15 mouse cellular contexts compared by ENCODE assay signal in the genomic region with DNA sequence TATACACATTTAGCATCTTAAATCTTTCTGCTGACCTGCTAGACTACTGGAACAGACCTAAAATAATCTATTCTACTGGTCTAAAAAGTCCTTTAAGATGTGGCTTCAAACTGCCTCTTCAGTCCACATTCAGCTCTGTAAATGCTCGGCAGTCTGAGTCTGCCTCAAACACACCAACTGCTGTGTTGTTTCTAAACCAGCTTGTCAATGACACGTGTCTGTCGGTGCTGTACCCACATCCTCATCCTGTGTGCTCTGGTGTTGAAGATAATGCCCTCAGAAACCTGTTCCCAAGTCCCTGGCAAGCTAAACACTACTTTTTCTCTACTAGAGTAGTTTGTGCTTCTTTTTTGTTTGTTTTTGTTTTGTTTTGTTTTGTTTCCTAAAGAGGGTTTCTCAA. TPM values are rescaled to one million over a fixed set of nuclear protein-coding genes. Genes with fewer than 3 reads are reported as not detected.
DNase-seq lines count a peak whose midpoint lies in the region; ATAC-seq lines count a peak whose summit lies in the region.
"Had no signal": no experiment of that assay in that cellular context is flagged by ENCODE, and none has a peak within 500 bp of the region (broad histone marks: within the 10 kb centered on the region; RNA-seq: fewer than 3 reads in every experiment).

No protein-coding gene starts in this region.

- no peak overlapping the region for H3K4me2 ChIP-seq in liver, embryonic 12.5 days
- H3K4me2 ChIP-seq: forebrain, embryonic 12.5 days; hindbrain, embryonic 13.5 days; lung, embryonic 14.5 days; midbrain, embryonic 12.5 days; neural tube, embryonic 12.5 days had no signal

- peaks cover 47% of the 10 kb centered on the region for H3K4me1 ChIP-seq in liver, embryonic 12.5 days
- H3K4me1 ChIP-seq: hindbrain, embryonic 13.5 days; midbrain, embryonic 12.5 days; neural tube, embryonic 12.5 days had no signal

- peak overlapping the region; percentile 59 for H3K27ac ChIP-seq in liver, embryonic 12.5 days
- H3K27ac ChIP-seq: forebrain, embryonic 12.5 days; gastrocnemius, adult 2 months; hindbrain, embryonic 13.5 days; midbrain, embryonic 12.5 days; neural tube, embryonic 12.5 days had no signal

- H3K4me3 ChIP-seq in liver, embryonic 12.5 days = no peak overlapping the region
- H3K4me3 ChIP-seq: forebrain, embryonic 12.5 days; gastrocnemius, adult 2 months; hindbrain, embryonic 13.5 days; midbrain, embryonic 12.5 days; neural tube, embryonic 12.5 days had no signal

- no peaks in the 10 kb centered on the region for H3K9me3 ChIP-seq in liver, embryonic 12.5 days (replicated peaks)
- H3K9me3 ChIP-seq: forebrain, embryonic 12.5 days; hindbrain, embryonic 13.5 days; midbrain, embryonic 12.5 days; neural tube, embryonic 12.5 days had no signal

- peak; percentile 97 for DNase-seq in 416B (ENCODE audit: low read depth)
- peak; percentile 84 for DNase-seq in T-cell, adult 2 months (ENCODE audit: low spot score)
- DNase-seq in natural killer cell, adult 2 months (ENCODE audit: low spot score in 2 of 2) = peak; percentile 65 to 76
- DNase-seq in left cerebral cortex, adult 11 months (ENCODE audit: low spot score) = no peak
- DNase-seq in layer of hippocampus, postnatal 14 days (ENCODE audit: low spot score in 2 of 2) = no peak
- DNase-seq in layer of hippocampus, adult 18-20 months (ENCODE audit: low spot score in 2 of 2) = no peak
- DNase-seq in ovary, postnatal 14 days (ENCODE audit: low spot score) = no peak
- DNase-seq: cerebellum, adult 2 months; gastrocnemius, adult 2 months; lung, embryonic 14.5 days had no signal

- H3K36me3 ChIP-seq in liver, embryonic 12.5 days = no peaks in the 10 kb centered on the region
- H3K36me3 ChIP-seq: forebrain, embryonic 12.5 days; hindbrain, embryonic 13.5 days; midbrain, embryonic 12.5 days; neural tube, embryonic 12.5 days had no signal

- 7% methylated on average over 3 of the region's 3 CpGs for WGBS in liver, embryonic 12.5 days (ENCODE audit: insufficient replicate concordance)

- H3K27me3 ChIP-seq in liver, embryonic 12.5 days (replicated peaks) = no peaks in the 10 kb centered on the region
- H3K27me3 ChIP-seq: forebrain, embryonic 12.5 days; hindbrain, embryonic 13.5 days; midbrain, embryonic 12.5 days; neural tube, embryonic 12.5 days had no signal

- no peak overlapping the region for H3K9ac ChIP-seq in liver, embryonic 12.5 days
- H3K9ac ChIP-seq: forebrain, embryonic 12.5 days; hindbrain, embryonic 13.5 days; lung, embryonic 14.5 days; midbrain, embryonic 12.5 days; neural tube, embryonic 12.5 days had no signal

- ATAC-seq in liver, embryonic 12.5 days = peak; percentile 75

RNA-seq across cellular contexts. Expression of gene Mbnl1, which starts 58.9 kb away (rescaled TPM):
- polyA plus RNA-seq in liver, embryonic 12.5 days (2016; fragmentation: Nextera tagmentation; extraction: Ambion mirVana) = 169 and 171 TPM in 2 replicates
- 100 to 1,000 TPM; 111 to 113 TPM for total RNA-seq in layer of hippocampus, postnatal 14 days (2021)
- total RNA-seq in layer of hippocampus, adult 18-20 months (2021) = 100 to 1,000 TPM; 137 to 141 TPM

Comparison
In these comparisons a context has a peak if more than half of its experiments do, and no peak if none do; other contexts are left out.
1. DNase-seq: peak in 416B (single experiment), T-cell, adult 2 months (single experiment) and natural killer cell, adult 2 months (2 of 2); none in left cerebral cortex, adult 11 months (single experiment), layer of hippocampus, postnatal 14 days (0 of 2), layer of hippocampus, adult 18-20 months (0 of 2) and ovary, postnatal 14 days (single experiment).